Mouse (Mus musculus) retina, embryonic 14.5 days (tissue): ENCODE data around the gene Manea.
A peak's percentile ranks its signal among the peaks of the same experiment; 100 is the strongest.
"Not testable (repeated sequence)": the region's sequence is repeated elsewhere in the genome, so short reads cannot be mapped to it uniquely, and the experiment has no call there.

Experiments
- DNase-seq: peaks from one replicate; pipeline ENCODE4 v3.0.0-alpha.2; 2015; ENCODE audit warnings: low spot score

Manea gene

DNA sequence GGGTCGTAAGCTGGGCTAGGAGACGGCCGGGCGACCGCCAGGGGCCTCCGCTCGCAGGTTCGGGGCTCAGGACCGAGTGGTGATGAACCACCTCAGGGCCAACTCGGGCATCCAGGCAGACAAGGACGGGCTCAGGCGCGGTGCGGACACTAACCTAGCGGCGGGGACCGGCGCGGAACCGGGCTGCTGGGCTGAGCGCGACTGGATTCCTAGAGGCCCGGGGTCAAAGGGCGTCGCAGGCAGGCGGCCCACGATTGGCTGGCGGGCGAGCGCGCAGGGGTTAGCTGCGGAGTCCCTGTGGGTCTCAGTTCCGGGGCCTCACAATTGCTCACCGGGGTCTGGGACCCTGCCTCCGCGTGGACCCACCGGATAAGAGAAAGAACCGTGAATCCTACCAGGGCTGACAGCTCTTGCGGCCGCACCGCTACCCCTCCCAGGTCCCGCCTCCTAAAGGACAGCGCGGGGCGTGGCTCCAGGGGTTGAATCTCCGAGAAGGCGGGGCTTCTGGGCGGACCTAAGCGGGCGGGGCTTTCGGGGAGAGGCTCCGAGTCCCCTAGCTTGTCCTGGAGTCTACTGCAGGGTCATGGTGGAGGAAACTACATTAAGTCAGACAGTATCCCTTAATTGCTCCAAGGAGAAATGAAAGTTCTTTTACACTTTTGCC is at the start of gene Manea:
TSS of gene Manea (minus strand) at position 449 of the 664 bp plus-strand sequence.
- peak; percentile 95 for DNase-seq

DNA sequence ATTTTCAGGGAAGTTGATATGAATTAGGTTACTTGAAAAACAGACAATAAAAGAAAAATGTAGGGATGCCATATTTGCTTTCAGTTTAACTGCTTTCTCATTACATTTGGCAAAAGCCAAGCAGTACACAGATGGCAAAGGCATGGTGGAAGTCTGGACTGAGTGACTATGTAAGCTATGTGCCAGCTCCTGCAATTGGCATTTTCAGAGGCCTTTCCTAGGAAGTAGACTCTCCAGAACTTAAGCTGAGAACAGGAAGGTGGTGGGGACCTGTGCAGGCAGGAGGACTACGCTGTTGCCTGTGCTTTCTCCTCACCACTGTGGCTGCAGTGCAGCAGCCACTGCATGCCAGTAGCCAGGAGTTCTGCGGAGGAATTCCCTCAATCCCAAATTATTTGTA is 7.9 kb upstream of the Manea start:
- no peak for DNase-seq

DNA sequence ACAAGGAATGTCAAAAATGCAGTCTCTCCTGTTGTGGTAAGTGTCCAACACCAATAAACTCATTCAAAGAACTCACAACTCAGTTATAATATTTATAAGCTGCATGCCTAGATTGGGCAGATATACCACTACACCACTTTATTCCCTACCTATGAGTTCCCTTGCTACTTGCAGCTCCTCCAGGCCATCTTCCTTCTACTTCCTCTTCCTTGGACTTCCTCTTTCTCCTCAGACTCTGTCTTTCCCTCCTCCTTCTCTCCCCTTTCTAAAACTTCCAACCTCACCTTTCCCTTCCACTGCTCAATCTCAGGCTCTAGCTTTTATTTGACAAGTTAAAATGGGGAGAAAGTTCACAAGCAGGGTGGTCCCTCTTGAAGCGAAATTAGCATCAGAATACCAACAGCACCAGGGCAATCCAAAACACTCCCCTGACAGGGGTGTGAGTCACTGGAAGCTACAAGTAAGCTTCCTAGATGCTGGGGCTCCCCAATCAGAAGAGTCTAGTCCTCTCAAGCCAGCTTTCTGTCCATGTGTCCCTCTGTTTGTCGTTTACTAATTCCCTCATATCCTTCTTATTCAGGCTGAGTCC is 7.0 kb upstream of the Manea start:
- no peak for DNase-seq

DNA sequence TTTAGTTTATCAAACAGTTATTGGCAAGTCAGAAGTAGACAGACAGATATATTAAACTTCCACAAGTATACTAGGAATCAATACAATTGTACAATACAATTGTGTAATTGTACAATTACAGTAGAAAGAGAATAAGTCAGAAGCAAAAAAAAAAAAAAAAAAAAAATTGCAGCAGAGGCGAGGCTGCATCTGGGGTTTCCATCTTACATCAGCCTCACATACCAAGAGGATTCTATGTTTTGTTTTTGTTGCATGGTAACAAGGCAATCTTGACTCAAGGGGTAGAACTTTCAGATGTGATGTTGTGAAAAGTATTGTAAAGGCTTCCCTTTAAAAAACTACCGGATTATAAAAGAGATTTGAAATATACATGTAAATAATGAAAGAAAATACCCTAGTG is 548 bp upstream of the Manea start:
- peak; percentile 22 for DNase-seq

DNA sequence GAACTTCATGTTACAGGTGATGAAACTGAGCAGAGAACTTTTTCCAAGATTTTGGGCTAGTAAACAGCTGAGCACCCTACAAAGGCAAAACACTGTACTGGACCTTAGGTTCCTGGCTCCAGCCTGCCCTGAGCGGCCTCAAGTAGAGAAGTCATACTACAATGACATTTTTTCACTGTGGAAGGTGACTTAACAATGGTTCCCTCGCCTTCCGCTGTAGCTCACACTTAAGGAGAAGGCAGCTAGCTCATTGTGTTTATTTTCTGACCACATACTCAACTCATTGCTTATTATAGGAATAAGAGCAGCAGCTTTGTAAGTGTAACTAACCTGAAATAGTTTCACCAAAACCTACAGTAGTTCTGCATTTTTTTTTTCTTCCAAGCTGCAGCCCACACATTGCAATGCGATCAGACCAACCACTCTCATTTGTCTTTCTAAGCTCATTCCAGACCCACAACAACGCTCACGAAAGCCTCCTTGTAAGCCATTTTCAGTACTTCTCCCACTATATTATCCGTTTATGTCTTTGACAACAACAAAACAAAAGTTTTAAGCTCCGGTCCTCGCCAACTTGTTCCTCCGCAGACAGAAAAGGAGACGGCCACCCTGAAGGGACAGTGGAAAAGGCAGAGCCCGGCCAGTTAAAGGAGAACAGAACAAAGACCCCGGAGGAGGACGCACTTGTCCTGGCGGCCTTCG is 799 bp downstream of the Manea start:
- no peak for DNase-seq

DNA sequence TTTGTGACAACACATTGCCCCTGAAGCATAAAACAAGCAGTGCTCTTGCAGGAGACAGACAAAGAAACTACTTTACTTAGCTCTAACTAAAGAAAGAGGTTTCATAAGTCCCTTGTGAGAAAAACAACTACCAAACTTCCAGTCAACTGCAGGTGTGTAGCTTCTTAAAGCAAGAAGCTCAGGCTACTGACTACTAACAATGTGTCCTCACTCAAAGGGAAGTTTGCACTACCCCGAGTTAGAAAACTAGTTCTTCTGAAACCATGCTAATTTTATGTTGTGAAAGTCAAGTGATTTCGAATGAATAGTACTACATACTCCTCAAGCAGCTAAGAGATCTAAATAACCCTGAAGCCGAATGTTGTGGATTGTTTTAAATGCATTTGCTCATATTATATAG is 1.6 kb downstream of the Manea start:
- DNase-seq = peak; percentile 7

DNA sequence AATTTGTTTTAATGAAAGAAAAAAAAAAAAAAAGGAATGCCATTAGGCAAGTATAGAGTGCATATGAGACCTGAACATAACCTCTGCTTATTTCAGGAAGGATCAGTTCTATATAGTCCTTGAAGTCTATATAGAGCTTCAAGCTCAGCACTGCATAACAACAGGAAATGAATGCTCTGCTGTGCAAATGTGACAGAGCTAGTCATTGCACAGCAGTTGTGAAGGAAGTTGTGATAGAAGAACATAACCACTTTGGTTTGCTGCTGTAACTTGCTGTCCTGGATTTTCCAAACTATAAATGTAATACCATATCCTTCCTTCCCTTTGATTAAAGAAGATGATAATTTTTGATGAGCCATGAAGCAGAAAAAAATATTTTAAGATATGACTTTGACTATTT is 4.3 kb downstream of the Manea start:
- DNase-seq = no peak

DNA sequence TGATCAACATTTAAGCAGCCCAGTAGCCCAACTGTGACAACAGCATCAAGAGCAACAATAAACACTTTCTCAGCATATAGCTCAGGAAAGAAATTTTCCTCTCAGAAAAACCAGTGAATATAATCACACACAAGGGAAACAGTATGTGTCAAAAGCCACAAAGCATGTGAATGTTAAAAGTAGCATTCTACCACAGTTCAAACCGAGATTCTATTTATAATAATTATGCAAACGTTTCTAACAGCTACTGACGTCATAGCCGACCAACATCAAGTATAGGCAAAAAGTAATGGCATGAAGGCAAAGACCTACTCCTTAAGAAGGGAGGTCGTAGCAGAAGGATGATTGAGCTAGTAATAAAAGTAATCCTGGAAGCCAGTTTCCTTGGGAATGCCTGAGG is 8.1 kb downstream of the Manea start:
- DNase-seq = no peak

DNA sequence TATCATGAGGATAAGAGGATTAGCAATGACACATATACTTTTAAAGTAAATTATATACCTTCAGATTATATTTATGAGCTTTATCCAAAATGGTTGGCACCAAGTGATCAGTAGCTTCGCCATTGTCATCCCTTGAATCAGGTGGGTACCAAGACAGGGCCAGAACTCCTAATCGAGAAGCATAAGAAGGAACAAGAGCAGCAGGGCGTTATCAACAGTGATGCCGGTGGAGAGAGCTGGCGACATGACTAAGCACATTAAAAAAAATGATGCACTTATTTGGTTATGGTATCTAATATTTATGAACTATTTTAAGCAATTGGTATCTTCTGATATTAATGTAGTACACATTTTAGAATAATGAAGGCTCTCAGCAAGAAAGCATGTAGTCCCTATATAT is 10.1 kb downstream of the Manea start:
- DNase-seq = no peak

DNA sequence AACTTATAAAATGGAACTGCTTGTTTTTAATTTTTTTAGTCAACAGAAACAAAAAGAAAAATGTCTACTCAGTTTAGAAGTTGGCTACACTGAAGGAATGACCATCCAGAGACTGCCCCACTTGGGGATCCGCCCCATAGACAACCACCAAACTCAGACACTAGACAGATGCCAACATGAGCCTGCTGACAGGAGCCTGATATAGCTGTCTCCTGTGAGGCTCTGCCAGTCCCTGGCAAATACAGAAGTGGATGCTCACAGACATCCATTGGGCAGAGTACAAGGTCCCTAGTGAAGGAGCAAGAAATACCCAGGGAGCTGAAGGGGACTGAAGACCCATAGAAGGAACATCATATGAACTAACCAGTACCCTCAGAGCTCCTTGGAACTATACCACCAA is 42.0 kb downstream of the Manea start:
- DNase-seq = not testable (repeated sequence)

DNA sequence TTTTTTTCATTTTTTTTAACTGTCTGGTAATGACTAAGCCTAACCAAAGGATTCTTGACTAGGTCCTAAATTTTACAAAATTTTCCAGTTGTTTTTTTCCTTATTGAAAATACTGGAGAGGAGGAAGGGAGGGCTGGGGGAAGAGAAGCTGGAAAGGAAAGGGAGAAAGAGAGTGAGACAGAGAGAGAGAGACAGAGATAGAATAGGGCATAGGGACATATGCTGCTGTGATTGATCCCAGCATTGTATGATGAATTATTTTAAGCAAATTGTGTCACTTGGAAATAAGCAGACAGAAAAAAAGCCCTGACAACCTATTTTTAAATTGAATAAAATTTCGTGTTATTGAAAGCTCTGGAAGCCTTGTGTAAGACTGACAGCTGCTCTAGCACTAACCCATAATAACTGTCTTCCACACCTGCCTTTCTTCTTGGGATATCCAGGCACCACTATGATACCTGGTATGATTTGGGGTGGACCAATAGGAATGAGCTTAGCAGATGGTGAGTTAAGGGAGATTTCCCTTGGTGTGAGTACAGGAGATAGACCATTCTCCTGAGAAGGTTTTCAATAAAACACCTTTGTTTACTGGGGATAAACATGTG is 69.5 kb downstream of the Manea start:
- no peak for DNase-seq

DNA sequence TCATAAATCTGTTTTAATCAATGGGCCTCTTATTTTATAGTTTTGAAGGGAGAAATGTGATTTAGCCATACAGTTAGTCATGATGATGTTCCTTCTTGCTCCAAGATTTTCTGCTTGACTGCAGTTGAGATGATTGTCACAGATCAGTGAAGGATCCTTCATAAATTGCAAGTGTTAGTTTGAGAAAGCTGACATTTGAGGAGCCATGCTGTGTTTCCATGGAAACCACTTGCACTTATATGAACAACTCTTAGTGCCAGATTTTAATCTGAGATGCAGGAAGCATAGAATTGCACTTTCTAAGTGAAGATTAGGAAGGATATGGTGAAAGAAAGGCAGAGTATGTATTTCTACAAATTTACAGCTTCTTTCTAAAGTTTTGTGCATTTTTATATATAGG is 70.4 kb downstream of the Manea start:
- DNase-seq = peak; percentile 14

DNA sequence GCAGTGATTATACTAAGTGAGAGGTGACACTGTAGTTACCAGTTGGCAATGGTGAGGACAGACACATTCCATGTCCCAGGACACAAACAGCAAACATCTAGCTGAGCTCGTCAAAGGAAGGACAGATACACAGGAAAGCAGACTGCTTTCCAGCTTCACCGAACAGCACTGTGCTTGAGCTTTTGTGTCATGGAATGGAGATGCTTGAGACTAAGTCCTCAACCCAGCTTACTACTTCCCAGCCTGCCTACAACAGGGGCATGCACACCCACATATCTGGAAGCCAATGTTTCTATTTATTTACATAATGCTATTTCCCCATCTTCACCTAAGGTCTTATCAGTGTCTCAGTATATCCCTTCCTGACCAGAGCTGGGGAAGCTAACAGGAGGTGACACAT is 70.9 kb downstream of the Manea start:
- DNase-seq = no peak
